Mouse (Mus musculus): Measurements from ENCODE around the gene Camkmt. TPM values are rescaled to one million over a fixed set of nuclear protein-coding genes. Genes with fewer than 3 reads are reported as not detected.

Gene Camkmt
- polyA plus RNA-seq, 1 experiment from 2014 or later: 8.4 TPM

GRCm38 (mm10) chr17:85341134-85341700 lies 250.9 kb downstream of the Camkmt start:
- H3K36me3 ChIP-seq: no peaks in the 10 kb centered on the region
- H3K4me3 ChIP-seq: no peak overlapping the region
- no peaks in the 10 kb centered on the region for H3K9me3 ChIP-seq
- H3K27me3 ChIP-seq (ENCODE audit: insufficient read depth, poor library complexity, severe bottlenecking): no peaks in the 10 kb centered on the region
- no peaks in the 10 kb centered on the region for H3K4me1 ChIP-seq
- WGBS: 77% methylated on average over 18 of the region's 18 CpGs
- DNase-seq (ENCODE audit: low spot score): no peak
- H3K27ac ChIP-seq: no peak overlapping the region

- DNase-seq (ENCODE audit: low spot score): no peak
- 87% methylated on average over 5 of the region's 5 CpGs for WGBS
- no peaks in the 10 kb centered on the region for H3K9me3 ChIP-seq
- no peaks in the 10 kb centered on the region for H3K4me1 ChIP-seq
- no peak overlapping the region for H3K27ac ChIP-seq
- H3K27me3 ChIP-seq (ENCODE audit: insufficient read depth, poor library complexity, severe bottlenecking): no peaks in the 10 kb centered on the region
- no peak overlapping the region for H3K4me3 ChIP-seq
- no peaks in the 10 kb centered on the region for H3K36me3 ChIP-seq
These were observed 252.1 kb downstream of the Camkmt start for GRCm38 (mm10) chr17:85342471-85342870.

DNA sequence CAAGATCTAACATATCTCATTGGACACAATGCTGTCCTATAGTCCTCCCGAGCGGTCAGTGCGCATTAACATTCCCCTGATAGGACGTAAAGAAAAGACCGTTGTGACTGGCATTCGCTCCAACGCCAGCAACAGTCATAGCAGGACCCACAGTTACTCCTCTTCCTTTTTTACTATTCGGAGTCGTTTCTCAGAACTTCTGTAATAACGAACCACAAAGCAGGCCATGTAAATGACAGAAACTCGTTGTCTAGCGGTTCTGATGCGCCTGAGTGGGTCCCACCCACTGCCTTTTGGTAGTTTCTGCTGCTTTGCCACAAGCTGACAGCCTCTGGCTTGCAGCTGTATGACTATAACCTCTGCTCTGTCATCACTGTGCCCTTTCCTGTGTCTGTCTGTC lies 253.1 kb downstream of the Camkmt start:
- no peak overlapping the region for H3K27ac ChIP-seq
- no peaks in the 10 kb centered on the region for H3K4me1 ChIP-seq
- no peak overlapping the region for H3K4me3 ChIP-seq
- no peak for DNase-seq (ENCODE audit: low spot score)
- no peaks in the 10 kb centered on the region for H3K9me3 ChIP-seq
- no peaks in the 10 kb centered on the region for H3K27me3 ChIP-seq (ENCODE audit: insufficient read depth, poor library complexity, severe bottlenecking)
- no peaks in the 10 kb centered on the region for H3K36me3 ChIP-seq
- WGBS: 81% methylated on average over 13 of the region's 13 CpGs

DNA sequence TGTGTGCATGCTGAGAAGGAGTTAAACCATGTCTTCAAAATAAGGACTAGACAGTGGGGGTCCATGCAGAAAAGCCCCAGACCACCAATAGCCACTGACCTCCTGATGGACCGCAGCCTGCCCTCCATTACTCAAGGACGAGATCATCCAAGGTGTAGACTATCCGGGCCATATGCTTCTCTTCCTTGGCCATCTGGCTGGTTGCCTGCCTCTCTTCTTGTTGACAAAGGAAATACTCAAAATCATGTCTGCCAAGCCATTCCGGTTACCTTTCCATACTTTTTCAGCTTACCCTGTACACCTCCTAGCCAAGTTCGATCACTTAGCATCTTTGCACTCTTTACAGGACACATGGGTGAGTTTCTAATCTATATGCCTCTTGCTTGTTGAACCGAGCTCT lies 256.3 kb downstream of the Camkmt start:
- H3K9me3 ChIP-seq: no peaks in the 10 kb centered on the region
- H3K4me1 ChIP-seq: no peaks in the 10 kb centered on the region
- H3K27me3 ChIP-seq (ENCODE audit: insufficient read depth, poor library complexity, severe bottlenecking): no peaks in the 10 kb centered on the region
- no peak overlapping the region for H3K4me3 ChIP-seq
- DNase-seq (ENCODE audit: low spot score): no peak
- H3K27ac ChIP-seq: no peak overlapping the region
- no peaks in the 10 kb centered on the region for H3K36me3 ChIP-seq
- WGBS: 84% methylated on average over 6 of the region's 6 CpGs

DNA sequence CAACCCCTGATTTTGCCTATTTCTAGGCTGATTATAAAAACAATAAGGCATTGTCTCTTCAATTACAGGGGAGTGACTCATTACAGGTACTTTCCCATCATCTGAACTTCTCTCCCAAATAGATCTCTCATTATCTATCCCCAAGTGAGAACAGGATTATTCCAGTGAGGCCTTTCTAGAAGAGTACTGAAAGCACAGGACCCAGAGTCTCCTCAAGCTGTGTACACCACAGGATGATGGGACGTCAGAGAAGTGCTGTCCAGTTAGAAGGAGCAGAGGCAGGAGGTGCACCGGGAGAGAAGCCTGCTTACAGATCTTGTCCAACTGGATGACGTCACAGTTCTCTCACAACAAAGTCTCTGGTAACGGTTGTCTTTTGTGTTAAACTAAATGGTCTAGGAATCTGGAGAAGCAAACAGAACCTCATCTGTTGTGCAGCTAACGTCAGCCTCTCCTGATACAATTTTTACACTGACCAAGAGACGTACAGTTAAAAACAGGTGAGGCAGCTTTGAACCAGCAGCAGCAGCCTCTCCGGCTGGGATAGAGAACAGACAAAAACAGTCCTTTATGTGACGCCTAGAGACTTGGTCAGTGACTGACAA lies 259.1 kb downstream of the Camkmt start:
- Histone ChIP-seq H3K27ac (no peak overlapping the region), H3K36me3 (no peaks in the 10 kb centered on the region), H3K4me3 (no peak overlapping the region), H3K4me1 (no peaks in the 10 kb centered on the region), H3K9me3 (no peaks in the 10 kb centered on the region), H3K27me3 (ENCODE audit: insufficient read depth, poor library complexity, severe bottlenecking) (no peaks in the 10 kb centered on the region)
- no peak for DNase-seq (ENCODE audit: low spot score)
- WGBS: 65% methylated on average over 8 of the region's 8 CpGs

- Histone ChIP-seq H3K4me1 (no peaks in the 10 kb centered on the region), H3K27ac (no peak overlapping the region), H3K4me3 (no peak overlapping the region), H3K36me3 (no peaks in the 10 kb centered on the region), H3K27me3 (ENCODE audit: insufficient read depth, poor library complexity, severe bottlenecking) (no peaks in the 10 kb centered on the region), H3K9me3 (no peaks in the 10 kb centered on the region)
- WGBS: 86% methylated on average over 8 of the region's 8 CpGs
- peak; percentile 50 for DNase-seq (ENCODE audit: low spot score)
These were observed 260.9 kb downstream of the Camkmt start for GRCm38 (mm10) chr17:85351301-85351700.

GRCm38 (mm10) chr17:85352731-85353130 lies 262.4 kb downstream of the Camkmt start:
- Histone ChIP-seq H3K4me1 (no peaks in the 10 kb centered on the region), H3K27me3 (ENCODE audit: insufficient read depth, poor library complexity, severe bottlenecking) (no peaks in the 10 kb centered on the region), H3K36me3 (no peaks in the 10 kb centered on the region), H3K27ac (no peak overlapping the region), H3K9me3 (no peaks in the 10 kb centered on the region), H3K4me3 (no peak overlapping the region)
- 82% methylated on average over 7 of the region's 7 CpGs for WGBS
- peak; percentile 51 for DNase-seq (ENCODE audit: low spot score)

DNA sequence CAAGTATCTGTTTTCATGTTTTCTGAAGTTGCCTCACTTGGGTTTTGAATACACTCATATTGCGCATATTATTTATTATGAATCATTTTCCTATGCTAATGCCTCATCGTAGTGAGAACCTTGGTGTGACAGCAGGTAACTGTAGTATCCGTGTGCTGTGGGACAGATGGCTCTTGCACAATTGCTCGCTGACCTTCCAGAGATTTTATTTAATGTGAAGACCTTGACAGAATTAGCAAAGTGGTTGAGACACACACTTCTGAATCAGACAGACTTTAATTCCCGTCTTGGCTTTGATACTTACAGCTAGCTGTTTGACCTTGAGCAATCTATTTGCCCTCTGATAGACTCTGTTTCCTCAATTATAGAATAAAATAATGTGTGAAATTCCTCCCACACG lies 262.8 kb downstream of the Camkmt start:
- Histone ChIP-seq H3K27me3 (ENCODE audit: insufficient read depth, poor library complexity, severe bottlenecking) (no peaks in the 10 kb centered on the region), H3K4me1 (no peaks in the 10 kb centered on the region), H3K36me3 (no peaks in the 10 kb centered on the region), H3K9me3 (no peaks in the 10 kb centered on the region), H3K4me3 (no peak overlapping the region), H3K27ac (no peak overlapping the region)
- no peak for DNase-seq (ENCODE audit: low spot score)
- WGBS: 84% methylated on average over 6 of the region's 6 CpGs

- WGBS: 78% methylated on average over 10 of the region's 10 CpGs
- DNase-seq (ENCODE audit: low spot score): no peak
- Histone ChIP-seq H3K27me3 (ENCODE audit: insufficient read depth, poor library complexity, severe bottlenecking) (no peaks in the 10 kb centered on the region), H3K4me1 (no peaks in the 10 kb centered on the region), H3K36me3 (no peaks in the 10 kb centered on the region), H3K9me3 (no peaks in the 10 kb centered on the region), H3K4me3 (no peak overlapping the region), H3K27ac (no peak overlapping the region)
These were observed 263.3 kb downstream of the Camkmt start for GRCm38 (mm10) chr17:85353636-85354035.

DNA sequence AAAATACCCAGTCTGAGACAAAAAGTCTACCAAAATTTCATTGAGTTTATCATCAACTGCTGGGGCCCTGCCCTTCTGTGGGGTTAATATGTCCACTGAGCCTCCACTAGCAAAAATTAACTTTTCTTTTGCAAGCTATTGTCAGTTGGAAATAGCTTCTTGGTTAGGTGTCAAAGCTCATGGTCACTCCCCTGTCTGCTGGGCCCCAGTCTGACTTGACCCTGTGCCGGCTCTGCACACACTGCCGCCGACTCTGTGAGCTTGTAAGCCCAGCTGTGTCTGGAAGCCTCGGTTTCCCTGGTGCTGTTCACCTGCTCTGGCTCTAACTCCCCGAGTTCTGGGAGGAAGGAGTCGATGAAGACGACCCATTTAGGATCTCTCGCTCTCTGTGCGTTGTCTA lies 265.0 kb downstream of the Camkmt start:
- 87% methylated on average over 9 of the region's 9 CpGs for WGBS
- H3K27me3 ChIP-seq (ENCODE audit: insufficient read depth, poor library complexity, severe bottlenecking): no peaks in the 10 kb centered on the region
- H3K36me3 ChIP-seq: no peaks in the 10 kb centered on the region
- no peaks in the 10 kb centered on the region for H3K9me3 ChIP-seq
- H3K27ac ChIP-seq: no peak overlapping the region
- no peaks in the 10 kb centered on the region for H3K4me1 ChIP-seq
- no peak overlapping the region for H3K4me3 ChIP-seq
- no peak for DNase-seq (ENCODE audit: low spot score)

DNA sequence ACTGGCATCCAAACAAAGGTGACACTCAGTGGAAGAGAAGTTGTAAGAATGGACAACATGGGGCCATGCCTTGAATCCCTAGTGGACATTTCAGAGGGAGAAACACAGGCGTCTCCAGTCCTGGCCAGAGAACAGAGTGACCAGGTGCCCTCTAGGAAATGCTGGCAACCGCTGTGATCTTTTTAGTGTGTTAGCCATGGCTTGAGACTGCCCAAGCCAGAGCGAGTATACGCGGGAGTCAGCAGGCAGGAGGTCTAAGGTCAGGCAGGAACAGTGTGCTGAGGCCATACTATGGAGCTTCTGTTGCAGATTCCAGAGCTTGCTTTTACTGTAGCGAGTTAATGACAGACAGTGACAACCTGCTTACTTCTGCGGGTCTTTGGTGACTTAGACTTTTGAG lies 270.7 kb downstream of the Camkmt start:
- DNase-seq (ENCODE audit: low spot score): no peak
- no peaks in the 10 kb centered on the region for H3K4me1 ChIP-seq
- H3K9me3 ChIP-seq: no peaks in the 10 kb centered on the region
- H3K4me3 ChIP-seq: no peak overlapping the region
- WGBS: 85% methylated on average over 7 of the region's 7 CpGs
- H3K36me3 ChIP-seq: no peaks in the 10 kb centered on the region
- no peak overlapping the region for H3K27ac ChIP-seq
- H3K27me3 ChIP-seq (ENCODE audit: insufficient read depth, poor library complexity, severe bottlenecking): no peaks in the 10 kb centered on the region

DNA sequence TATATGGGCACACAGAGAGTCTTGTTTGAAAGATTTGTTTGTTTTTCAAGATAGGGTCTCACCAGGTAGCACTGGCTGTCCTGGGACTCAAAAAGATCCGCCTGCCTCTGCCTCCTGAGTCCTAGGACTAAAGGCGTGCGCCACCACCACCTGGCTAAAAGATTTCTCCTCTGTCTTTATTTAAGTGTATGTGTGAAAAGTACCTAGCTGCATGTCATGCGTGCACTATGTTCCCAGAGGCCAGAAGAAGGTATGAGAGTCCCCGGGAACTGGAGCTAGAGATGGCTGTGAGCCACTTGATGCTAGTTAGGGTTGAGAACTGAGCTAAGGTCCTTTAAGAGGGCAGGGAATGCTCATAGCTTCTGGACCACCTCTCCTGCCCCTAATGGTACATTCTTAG lies 277.0 kb downstream of the Camkmt start:
- peak; percentile 55 for DNase-seq (ENCODE audit: low spot score)
- H3K27ac ChIP-seq: no peak overlapping the region
- H3K4me1 ChIP-seq: no peaks in the 10 kb centered on the region
- H3K9me3 ChIP-seq: no peaks in the 10 kb centered on the region
- WGBS: 85% methylated on average over 5 of the region's 5 CpGs
- no peak overlapping the region for H3K4me3 ChIP-seq
- no peaks in the 10 kb centered on the region for H3K27me3 ChIP-seq (ENCODE audit: insufficient read depth, poor library complexity, severe bottlenecking)
- H3K36me3 ChIP-seq: no peaks in the 10 kb centered on the region

GRCm38 (mm10) chr17:85368776-85369175 lies 278.4 kb downstream of the Camkmt start:
- H3K4me3 ChIP-seq: no peak overlapping the region
- 66% methylated on average over 8 of the region's 8 CpGs for WGBS
- H3K4me1 ChIP-seq: no peaks in the 10 kb centered on the region
- no peaks in the 10 kb centered on the region for H3K36me3 ChIP-seq
- H3K9me3 ChIP-seq: no peaks in the 10 kb centered on the region
- H3K27me3 ChIP-seq (ENCODE audit: insufficient read depth, poor library complexity, severe bottlenecking): no peaks in the 10 kb centered on the region
- no peak overlapping the region for H3K27ac ChIP-seq
- peak; percentile 24 for DNase-seq (ENCODE audit: low spot score)

GRCm38 (mm10) chr17:85372076-85372475 lies 281.7 kb downstream of the Camkmt start:
- WGBS: 63% methylated on average over 13 of the region's 13 CpGs
- Histone ChIP-seq H3K4me3 (no peak overlapping the region), H3K36me3 (no peaks in the 10 kb centered on the region), H3K27ac (no peak overlapping the region), H3K9me3 (no peaks in the 10 kb centered on the region), H3K4me1 (peaks cover 12% of the 10 kb centered on the region; the same call in 1 of the 2 replicates), H3K27me3 (ENCODE audit: insufficient read depth, poor library complexity, severe bottlenecking) (no peaks in the 10 kb centered on the region)
- DNase-seq (ENCODE audit: low spot score): peak; percentile 80
